Mouse (Mus musculus) spleen, postnatal 10 days (tissue): Measurements from ENCODE around the gene Scube1.

ENCODE experiments used
- DNase-seq, 2 experiments: peaks; one replicate each; pipeline ENCODE4 v3.0.0; 2021 to 2022; ENCODE audit warnings: low spot score in 2 of 2

Gene Scube1

DNA sequence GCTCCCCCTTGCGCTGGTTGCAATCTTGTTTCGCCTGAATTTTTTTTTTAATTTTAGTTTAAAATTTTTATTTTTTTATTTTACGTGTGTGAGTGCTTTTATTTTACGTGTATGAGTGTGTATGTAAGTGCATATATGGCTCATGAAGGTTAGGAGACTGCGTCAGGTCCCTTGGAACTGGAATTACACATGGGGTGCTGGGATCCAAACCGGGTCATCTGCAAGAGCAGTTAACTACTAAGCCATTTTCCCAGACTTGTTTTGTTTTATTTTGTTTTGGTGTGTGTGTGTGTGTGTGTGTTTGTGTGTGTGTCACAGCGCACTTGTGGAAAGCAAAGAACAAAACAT, 129.5 kb downstream of the Scube1 start:
- no peak for DNase-seq

- peak; percentile 89 to 97 for DNase-seq
Observed at GRCm38 (mm10) chr15:83594513-83595363, 130.1 kb downstream of the Scube1 start, which contains the start of gene Ttll12. Gene Ttll12 (minus strand): TSS chr15:83595157.

DNA sequence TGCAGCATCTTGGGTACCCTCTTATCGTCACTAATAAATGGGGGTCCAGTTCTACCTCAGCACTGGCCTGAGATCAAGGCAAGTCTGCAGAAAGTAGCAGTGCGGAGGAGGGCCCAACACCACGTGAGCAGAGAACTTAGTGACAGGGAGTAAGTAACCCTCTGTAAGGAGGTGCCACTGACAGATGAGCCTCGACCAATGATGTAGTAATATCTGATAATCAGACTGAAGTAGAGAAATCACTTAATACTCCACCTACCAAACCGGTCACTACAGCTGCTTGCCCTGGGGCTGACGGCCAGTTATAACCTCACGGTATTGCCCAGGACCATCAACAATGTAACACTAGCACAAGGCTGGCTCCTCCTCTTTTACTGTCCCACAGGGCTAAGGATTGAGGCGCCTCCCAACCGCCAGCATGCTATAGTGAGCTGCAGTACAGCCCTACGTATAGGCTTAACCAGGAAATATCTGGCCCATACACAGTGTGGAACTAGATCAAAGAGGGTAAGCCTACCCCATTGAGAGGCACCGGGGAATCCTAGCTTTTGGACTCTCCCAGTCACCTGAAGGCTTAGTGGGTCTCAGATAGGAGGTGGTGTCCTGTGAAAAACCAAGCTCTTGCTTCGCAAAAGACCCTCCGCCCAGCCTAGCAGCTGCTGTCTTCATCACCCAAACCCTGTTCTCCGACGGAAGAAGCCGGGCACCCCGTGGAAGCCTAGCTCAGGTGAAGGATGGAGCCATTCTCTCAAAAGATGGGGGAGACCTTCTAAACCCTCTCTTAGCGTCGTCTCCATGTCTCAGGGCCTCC, 130.9 kb downstream of the Scube1 start:
- DNase-seq = peak; percentile 59 to 64

GRCm38 (mm10) chr15:83593189-83593585, 131.6 kb downstream of the Scube1 start:
- DNase-seq = peak in 1 of 2 experiments; percentile 39

- DNase-seq = peak; percentile 59 to 64
Observed at GRCm38 (mm10) chr15:83592260-83593188, 132.3 kb downstream of the Scube1 start.

- DNase-seq = peak in 1 of 2 experiments; percentile 37
Observed at GRCm38 (mm10) chr15:83591758-83592157, 133.1 kb downstream of the Scube1 start.

DNA sequence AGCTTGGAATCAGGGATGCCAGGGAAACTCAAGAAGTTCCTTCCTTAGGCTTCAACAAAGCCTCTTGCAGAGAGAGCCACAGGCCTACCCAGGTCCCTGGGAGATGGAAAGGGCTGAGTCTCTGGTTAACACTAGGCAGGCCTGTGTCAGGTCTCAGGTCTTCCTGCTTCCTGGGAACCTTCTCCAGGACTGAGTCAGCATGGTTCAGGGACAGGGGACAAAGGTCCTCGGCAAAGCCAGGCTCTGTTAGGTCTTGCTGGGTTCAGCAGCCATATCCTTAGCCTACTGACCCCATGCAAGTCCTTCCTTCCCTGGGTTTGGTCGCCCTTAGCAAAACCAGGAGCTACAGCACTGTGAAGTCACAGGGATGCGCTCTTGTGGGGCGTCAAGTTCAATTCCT, 134.0 kb downstream of the Scube1 start:
- no peak for DNase-seq

- no peak for DNase-seq
Observed at GRCm38 (mm10) chr15:83584741-83585220, 140.0 kb downstream of the Scube1 start.

- peak; percentile 50 to 79 for DNase-seq
Observed at GRCm38 (mm10) chr15:83583419-83584156, 141.2 kb downstream of the Scube1 start.

- no peak for DNase-seq
Observed at GRCm38 (mm10) chr15:83582931-83583330, 141.9 kb downstream of the Scube1 start.

DNA sequence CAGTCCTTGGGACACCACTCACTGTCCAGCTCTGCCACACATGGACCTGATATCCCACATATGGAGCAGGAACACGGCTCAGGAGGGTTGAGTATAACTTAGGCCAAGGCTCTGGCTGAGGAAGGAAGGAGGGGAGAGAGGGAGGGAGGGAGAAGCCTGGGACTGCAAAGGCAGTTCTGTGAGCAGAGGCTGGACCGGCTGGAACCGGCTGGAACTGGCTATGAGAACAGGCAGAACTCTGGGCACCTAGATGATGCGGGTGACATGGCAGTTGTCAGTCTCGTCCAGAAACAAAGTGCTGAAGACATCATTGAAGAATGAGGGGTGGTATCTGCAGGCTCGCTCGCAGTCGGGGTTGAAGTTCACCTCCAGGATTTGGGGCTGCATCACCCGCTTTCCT, 148.2 kb downstream of the Scube1 start:
- no peak for DNase-seq

- no peak for DNase-seq
Observed at GRCm38 (mm10) chr15:83575543-83575942, 149.3 kb downstream of the Scube1 start.

- DNase-seq = no peak
Observed at GRCm38 (mm10) chr15:83574731-83575351, 150.0 kb downstream of the Scube1 start.

DNA sequence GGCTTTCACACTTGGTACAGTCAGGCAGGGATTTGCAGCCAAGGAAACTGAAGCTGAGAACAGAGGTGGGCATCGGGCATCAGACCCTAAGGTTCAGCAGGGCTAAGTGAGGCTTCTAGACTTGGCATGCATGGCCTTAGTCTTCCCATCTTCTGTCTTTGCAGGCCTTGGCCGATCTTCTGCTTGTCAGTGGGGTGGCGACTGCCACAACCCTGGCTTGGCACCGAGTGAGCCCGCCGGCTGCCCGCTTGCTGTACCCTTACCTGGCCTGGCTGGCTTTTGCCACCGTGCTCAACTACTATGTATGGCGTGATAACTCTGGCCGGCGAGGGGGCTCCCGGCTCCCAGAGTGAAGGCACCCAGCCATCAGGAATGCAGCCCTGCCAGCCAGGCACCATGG, 151.2 kb downstream of the Scube1 start:
- no peak for DNase-seq

DNA sequence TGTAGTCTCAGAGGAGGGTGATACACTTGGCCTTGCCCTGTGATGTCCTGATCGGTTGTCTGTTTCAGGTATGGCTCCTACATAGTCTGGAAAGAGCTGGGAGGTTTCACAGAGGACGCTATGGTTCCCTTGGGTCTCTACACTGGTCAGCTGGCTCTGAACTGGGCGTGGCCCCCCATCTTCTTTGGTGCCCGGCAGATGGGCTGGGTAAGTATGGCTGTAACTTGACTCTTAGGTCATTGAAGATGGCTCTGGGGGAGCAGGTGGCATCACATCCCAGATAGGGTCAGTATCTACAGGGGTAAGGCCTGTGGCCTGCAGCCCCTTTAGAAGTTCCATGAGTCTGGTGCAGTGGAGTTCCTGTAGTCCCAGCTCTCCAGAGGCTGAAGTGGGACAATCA, 152.7 kb downstream of the Scube1 start:
- DNase-seq = no peak

DNA sequence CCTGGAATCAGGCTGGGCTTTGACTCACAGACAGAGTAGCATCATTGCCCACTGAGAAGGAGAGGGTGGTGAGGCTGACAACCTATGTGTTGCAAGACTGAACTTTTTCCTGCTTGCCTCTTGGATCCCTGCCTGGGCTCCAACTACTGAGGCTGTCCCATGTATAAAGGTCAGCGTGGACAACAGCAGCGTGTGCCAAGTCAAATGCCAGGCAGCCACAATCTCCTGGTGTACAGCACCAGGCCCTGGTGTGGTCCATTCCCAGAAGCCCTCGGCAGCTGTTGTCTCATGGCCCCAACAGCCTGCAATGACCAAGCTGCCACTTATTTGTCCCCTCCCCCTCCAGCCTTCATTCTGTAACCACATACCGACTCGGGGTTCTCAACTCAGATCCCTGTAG, 153.2 kb downstream of the Scube1 start:
- DNase-seq = no peak

DNA sequence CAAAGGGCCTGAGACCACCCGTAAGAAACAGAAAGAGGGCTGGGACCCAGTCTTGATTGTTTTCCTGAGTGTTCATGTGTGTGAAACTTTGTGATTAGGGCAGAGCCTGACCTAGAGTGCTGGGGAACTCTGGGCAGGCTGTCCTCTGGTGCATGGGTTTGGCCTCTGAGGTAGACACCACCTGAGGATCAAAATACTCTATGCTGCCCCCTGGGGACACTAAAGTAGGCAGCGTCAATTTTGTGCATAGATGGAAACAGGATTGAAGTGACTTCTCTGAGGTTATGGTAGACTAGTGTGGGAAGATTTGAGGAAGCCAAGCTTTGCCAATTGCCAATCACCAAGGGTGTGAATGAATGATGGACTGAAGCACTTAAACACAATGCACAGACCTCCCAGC, 154.2 kb downstream of the Scube1 start:
- DNase-seq = no peak

DNA sequence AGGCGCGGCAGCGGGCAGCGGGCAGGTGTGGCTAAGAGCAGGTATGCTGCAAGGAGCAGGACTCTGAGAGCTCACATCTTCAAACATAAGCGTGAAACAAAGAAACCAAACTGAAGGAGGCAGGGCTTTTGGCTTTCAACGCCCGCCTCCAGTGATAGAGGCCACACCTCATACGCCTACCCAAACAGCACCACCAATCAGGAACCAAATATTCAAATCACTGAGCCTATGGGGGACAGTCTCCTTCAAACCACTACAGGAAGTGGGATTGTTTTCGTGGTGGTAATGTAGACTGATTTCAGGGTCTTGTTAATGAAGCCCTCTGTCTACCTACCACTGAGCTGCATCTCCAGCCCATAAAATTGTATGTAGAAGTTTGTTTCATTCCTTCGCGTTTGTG, 155.1 kb downstream of the Scube1 start:
- DNase-seq = no peak

- no peak for DNase-seq
Observed at GRCm38 (mm10) chr15:83568544-83568943, 156.3 kb downstream of the Scube1 start.

DNA sequence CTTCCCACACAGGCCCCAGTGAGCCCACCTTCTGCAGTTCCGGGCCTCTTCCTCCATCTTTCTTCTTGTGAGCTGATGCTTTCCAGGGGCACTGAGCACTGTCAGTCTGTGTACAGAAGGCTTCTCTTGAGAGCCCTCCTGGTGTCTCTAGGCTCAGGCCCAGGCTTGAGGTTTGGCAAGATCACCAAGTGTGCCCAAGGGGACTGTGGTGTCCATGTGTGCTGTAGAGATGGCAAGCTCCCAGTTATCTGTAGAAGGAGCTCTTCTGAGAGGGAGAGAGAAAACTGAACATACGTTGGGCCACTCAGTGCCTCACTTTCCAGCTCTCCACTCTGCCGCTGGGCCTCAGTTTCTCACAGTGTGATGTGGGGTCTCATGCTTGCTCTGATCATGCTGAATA, 157.1 kb downstream of the Scube1 start:
- DNase-seq = no peak
